Mouse (Mus musculus) layer of hippocampus, adult 9-10 months (tissue): ENCODE data around the gene Ttc7b.

Experiments
- DNase-seq: peaks from one replicate; pipeline ENCODE4 v3.0.0; 2022; ENCODE audit warnings: low spot score

Gene Ttc7b

DNA sequence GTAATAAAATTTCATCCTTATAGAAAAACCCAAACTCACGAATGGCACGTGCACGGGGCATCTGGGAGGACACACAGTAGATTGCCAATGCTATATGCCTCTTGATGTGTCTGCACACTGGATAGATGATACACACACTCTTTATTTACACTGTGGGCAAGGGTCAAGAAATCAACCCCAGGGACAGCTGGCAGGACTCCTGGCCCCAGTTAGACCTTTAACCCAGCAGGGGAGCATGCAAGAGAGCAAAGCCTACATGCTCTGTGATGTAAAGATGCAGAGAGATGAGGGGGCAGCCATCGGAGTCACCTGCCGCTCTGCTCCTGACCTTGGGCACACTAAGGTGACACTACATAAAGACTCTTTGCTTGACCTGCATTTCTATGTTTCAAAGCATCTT is 32.3 kb downstream of the Ttc7b start:
- DNase-seq = no peak

DNA sequence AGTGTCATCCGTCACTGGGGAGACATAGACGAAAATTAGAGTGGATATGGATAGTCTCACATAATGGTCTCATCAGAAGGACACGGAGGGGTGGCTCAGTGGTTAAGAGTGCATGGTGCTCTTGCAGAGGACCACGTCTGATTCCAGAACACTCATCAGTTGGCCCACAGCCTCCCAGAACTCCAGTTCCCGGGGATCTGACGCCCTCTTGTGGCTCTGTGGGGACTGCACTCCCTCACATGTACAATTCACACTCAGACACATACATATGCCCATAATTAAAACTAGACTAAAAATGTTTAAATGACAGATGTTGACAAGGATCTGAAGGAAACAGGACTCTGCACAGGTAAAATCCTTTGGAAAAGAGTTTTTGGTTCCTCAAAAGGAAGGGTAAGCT is 34.4 kb downstream of the Ttc7b start:
- DNase-seq = no peak

DNA sequence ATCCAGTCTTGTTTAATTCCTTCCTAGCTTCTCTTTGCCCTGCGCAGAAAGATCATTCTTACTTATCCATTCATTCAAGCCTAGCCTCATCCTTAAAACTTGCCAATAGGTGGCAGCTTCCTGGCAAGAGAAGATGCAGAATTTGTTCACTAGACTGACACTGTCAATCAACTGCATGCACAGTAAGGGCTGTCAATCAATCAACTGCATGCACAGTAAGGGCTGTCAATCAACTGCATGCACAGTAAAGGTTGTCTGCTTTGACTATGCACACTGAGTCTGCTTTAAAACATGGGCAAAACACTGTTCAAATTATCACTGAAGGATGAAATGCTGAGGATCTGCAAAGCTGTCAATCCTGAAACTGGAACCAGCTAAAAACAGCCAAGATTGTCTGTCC is 37.6 kb downstream of the Ttc7b start:
- DNase-seq = no peak

DNA sequence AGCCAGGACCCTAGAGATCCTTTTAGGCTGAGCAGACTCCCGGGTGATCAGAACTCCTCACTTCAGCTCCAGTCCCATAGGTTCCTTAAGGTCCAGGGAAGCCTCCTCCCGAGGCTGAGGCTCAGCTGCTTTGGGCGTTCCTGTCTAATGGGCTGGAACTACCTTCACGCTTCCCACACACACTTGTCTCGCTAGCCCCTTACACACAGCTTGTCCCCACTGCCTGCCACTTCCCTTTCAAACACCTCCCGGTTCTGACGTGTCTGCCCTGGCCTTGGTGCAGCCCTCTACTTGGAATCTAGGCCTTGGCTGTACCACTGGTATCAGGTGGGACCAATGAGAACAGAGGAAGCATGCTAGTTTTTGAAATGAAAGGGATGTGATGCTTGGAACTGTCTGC is 38.4 kb downstream of the Ttc7b start:
- no peak for DNase-seq

DNA sequence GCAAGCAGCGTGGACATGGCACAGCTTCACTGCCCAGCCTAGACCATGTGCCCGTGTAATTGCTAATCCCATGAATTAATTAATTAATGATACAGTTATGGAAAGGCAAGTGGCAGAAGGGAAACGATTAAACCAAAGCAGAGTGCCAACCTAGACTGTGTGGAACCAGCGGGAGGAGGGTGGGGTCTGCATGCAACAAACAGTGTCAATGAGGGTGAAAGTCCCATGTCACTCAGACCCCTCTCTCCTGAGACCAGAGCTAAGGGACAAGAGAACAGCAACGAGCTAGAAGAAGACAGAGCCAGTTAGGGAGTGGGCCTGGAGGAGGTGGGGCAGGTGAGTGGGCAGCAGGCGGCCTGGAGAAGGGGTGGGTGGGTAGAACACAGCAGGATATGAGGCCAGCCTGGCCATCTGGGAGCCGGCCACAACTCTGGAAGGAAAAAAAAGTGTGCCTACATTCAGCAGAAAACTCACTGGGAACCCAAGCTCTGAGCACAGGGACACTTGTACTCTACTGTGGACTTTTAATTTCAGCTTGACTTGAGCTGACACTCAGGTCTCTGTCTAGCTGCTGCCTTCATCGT is 39.1 kb downstream of the Ttc7b start:
- DNase-seq = no peak

DNA sequence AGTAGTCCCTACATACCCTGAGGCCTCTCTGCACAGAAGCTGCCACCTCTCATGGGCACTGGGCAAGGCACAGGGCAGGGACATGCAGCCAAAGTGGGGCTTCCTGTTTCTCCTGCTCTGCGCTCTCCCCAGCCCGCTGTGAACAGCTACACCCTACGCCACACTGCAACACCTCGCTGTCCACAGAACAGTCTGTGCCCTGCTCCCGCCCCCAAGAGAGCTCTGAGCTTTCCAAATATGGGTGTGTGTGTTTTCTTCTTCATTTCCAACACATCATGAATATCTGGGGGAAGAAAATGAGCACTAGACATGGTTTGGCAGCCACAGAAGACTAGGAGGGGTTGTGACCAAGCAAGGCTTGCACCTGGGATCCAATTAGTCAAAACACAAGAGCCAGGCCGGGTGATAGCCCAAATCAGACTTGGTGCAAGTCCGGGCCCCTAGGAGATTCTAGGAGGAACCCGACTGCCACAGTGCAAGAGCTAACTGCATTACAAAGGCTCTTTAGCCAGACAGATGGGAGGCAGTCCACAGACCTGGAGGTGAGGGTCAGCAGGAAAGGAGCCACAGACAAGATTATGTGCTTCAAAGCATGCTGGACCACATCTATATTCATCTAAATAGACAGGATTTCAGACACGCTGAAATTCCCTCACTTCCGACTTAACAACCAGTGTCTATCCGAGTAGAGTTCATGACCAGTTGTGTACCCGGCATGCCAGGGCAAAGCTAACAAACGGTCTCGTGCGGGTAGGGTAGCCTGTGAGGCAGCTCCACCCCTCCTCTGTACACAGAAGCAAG is 39.8 kb downstream of the Ttc7b start:
- DNase-seq = no peak

DNA sequence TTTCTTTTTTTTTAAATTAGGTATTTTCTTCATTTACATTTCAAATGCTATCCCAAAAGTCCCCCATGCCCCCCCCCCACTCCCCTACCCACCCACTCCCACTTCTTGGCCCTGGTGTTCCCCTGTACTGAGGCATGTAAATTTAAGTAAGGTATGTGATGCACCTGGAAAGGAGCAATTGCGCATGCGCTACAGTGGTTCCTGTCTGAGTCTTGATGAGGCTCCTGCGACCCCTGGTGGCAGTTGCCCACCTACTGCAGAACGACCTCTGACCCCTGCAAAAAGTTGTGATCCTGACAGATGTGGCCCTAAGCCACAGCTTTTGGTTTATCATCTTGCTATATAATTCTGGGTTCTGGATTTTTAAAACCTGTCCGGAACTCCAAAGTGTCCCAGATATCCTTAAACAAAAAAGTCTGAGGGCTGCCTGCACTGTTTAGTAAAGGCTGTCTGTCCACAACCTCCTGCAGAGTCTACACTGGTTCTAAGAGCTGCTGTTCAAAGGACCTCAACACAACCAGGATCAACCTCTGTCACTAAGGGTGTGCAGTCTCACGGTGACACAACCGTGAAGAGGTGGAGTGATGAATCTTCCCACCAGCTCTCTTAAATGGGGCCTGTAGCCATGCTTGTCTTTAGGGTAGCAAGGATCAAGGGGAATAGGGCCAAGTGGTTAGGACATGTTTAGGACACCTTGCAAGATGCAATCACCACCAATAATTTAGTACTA is 40.6 kb downstream of the Ttc7b start:
- no peak for DNase-seq

DNA sequence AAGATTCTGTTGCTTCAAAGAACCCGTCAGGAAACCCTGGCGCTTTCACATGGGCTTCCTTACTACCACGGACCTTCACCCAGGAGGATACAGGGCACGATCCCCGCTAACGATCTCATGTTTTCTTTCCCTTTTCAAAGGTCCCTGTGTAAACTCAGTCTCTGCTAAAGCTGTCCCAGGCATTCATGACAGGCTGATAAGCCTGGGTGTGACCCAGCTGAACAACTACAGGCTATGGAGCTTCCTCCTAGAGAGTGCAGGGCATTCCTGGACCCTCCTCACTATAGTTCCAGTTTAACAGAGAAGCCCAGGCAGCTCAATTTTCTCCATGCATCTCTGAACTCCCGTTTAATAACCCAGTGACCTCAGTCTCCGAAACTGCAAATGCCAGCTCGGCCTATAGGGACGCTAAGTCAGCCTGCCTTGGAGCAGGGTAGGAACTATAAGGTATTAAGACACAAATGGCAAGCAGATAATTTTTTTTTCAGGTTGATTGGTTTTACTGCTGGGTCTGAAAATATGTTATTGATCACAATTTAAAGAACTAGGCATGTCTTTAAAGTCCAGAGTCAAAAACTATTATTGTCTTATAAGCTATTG is 41.3 kb downstream of the Ttc7b start:
- no peak for DNase-seq

DNA sequence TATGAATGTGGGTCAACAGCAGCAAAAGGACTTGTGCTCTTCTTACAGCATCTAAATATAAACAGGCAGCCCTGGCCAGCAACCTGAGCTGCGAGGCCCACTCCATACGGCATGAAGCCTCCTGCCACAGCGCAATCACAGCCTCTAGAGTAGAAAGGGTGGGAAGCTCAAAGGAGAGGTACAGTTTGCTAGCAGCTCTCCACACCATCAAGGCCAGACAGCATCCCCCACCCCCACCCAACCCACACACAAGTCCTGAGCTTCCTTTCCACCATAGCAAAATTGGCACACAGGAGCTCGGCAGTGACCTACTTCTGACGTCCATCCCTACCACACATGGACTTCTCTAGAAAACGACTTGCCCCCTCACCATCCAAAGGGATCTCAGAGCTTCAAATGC is 42.0 kb downstream of the Ttc7b start:
- no peak for DNase-seq

DNA sequence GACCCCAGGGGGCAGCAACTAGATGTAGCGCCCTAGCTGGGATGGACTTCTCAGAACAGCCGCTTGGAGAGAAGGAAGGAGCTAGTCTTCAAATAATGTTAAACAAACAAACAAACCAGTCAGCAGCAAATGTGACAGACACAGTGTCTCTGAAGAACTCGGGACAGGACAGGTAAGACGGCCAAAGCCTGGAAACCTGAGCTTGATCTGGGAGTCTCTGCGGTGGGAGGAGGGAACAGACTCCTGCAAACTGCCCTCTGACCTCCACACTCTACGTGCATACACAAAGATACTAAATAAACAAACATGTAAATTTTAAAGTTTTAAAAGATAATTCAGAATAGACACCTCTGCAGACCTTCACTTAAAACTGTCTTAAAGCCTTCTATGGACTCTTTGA is 42.5 kb downstream of the Ttc7b start:
- no peak for DNase-seq

DNA sequence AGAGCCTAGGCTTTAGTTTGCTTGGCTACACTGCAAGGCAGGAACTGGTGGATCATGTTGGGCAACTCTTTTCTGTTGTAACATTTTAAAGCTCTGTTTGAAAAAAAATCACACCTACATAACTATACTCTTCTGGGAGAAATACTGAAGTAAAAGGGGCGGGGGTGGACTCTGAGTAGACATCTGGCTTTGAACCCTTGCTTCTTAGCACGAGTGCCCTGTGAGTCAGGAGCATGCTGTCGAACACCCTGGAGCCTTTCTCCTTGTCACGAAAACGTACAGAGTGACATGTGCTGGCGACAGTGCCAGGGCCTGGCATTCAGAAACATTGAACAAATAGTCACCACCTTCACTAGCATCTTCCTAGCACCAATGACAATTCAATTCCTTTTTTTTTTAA is 43.2 kb downstream of the Ttc7b start:
- no peak for DNase-seq

DNA sequence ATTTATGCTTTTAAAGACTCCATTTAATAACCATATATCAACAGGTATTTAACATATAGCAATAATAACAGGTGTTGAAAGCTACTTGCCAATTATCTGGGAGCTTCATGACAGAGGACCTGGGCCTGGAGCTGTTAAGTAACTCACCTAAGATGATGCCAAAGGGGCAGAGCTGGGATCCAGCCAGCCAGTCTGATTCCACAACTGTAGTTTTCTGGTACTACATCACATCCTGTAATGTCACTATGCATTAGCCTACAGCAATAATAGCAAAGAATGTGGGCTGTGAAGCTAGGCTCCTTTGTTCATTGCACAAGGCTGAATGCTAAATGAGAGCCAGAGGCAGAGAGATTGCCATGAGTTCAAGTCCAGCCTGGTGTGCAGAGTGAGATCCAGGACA is 44.3 kb downstream of the Ttc7b start:
- no peak for DNase-seq

DNA sequence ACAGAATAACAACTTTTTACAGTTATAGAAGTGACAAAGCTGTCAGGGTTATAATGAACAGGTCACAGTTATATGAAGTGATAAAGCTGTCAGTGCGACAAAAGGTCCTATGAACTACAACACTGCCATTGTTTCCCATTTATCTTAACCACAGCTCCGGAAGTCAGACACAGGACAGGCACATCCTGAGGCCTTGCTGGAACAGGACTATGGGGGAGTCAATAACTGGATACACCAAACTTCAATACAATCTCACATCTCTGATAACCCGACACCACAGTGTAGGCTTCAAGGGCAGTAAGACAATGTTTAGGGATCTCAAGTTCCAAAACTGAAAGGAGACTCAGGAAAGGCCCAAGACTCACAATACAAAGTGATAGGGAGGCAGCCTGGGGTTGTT is 45.1 kb downstream of the Ttc7b start:
- DNase-seq = no peak

DNA sequence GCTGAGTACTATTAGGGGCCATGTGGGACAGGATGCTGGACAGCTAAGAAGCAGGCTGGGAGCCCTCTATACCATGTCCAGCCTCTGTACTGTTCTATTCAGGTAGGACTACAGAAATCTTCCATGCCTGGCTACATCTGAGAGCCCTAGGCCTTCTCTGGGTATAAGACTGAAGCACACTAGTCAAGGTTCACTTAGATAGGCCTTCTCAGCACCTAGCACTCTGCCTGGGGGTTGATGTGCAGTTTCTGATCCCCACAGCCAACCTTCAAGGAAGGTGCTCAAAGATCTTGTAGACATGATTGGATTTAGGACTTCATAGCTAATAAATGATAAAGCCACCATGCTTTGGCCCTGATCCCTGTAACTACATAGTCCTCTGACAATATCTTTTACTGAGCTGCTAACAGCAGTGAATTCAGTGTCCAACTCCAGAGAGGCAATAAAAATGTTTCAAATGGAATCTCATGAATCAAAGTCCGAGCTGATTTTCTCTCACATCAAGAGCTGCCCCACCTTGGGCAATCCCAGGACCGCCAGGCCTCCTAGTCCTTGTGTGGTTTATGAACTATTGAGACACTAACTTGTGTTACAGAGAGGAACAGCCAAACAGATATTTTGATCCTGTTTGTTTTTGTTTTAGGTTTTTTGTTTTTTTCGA is 45.8 kb downstream of the Ttc7b start:
- no peak for DNase-seq

DNA sequence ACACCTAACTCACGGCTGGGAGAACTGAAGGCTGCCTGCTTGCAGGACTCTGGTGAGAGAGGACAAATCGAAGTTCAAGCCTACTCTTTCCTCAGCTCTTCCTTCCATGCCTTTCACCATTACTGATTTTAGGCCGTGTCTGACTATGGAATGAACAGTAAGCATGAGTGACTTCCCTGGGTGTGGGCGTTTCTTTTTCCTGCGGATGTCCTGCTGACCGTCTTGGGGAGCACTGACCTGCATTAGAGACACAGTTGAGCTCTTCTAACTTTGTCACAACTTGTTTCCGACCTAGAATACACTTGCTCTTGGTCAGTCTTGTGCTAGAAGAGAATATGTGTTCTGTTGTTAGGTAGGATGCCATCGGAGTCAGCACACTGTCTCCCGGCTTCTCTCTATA is 50.3 kb downstream of the Ttc7b start:
- DNase-seq = no peak

DNA sequence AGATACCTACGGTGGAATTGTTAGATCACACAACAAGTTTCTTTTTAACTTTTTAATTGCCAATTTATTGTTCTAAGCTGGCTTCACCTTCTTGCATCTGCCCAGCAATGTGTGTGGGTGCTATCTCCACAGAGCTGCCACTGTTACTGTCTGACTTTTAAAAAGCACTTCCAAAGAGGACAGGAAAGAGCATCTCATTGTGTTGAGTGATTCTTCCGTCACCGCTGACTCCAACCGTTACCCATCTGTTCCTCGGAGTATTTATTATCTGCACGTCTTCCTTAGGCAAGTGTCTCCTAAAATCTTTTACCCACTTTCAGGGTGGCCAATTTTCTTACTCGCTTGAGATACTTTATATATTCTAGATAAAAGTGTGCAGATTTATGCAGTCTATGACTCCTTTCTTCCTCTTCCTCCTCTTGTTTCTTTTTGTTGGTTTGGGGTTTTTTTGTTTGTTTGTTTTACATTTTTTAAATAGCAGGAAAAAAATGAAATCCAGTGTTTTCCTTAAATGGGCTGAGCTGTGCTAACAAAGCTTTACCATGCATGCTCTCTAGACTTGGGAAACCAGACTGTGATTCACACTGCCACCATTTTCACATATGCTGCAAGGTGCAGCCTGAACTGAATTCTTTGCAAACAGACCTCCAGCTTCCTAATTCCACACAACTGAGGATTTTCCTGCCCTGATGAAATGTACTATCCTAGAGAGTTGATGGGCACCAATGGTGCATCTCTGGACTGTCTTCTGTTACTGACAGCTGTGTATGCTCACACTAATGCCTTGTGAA is 50.9 kb downstream of the Ttc7b start:
- no peak for DNase-seq

DNA sequence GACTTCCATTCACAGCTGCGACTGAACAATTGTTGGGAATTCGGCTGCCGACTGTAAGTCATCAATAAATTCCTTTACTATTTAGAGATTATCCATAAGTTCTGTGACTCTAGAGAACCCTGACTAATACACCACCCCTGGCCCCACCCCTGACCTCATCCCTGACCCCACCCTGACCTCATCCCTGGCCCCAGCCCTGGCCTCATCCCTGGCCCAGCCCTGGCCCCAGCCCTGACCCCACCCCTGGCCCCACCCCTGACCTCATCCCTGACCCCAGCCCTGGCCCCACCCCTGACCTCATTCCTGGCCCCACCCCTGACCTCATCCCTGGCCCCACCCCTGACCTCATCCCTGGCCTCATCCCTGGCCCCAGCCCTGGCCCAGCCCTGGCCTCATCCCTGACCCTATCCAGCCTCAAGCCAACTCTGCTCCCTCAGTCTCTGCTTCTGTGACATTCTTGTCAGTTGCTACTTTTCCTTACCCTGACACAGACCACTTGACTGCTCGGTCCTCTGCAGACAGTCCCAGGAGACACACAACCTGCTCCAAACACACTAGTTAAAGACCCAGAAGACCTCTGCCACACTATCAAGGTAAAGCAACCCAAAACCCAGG is 55.4 kb downstream of the Ttc7b start:
- no peak for DNase-seq

DNA sequence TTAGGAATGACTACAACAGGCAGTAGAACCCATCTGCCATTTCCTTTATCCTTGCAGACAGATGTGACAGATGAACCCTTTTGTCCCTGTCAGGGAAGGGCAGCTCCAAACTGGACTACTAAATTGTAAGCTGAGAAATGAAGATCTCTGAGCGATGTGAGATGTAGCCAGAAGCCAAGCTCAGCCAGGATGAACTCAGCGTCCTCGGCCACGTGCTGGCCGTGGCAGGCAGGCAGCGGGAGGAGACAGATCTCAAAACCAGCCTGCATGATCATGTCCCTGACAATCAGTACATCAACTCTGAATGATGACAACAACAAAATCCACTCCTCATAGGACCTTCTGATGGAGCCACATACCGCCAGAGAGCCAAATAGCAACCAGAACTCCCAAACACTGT is 62.9 kb downstream of the Ttc7b start:
- DNase-seq = no peak

DNA sequence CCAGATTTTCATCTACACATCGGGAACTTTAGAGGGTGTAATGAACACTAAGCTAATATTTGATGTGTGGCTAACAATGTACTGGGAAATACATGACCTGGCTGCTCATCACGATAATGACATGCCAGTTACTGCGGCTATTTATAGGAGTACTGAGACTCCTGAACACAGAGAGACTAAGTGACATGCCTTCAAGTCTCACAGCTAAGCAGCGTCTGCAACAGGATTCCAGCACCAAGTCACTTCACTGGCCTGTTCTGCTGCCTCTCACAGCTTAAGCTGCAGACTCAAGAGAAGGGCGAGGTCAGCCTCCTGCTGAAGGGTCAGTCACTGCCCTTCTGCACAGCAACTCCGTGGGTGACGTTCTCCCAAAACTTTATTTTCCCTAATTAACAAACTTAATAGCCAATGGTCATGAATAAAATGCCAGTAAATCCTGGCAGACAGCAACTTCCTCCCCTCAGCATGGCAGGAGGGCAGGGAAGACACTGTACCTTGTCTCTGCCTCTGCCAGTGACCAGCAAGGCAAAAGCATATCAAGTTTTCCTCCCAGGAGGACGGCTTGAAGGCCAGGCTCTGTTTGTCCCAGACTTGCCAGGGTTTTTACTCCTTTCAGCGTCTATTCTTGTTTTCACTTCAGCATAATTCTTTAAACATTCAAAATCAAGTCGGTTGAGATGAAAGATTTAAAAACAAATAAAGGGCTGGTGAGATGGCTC is 64.2 kb downstream of the Ttc7b start:
- DNase-seq = no peak

DNA sequence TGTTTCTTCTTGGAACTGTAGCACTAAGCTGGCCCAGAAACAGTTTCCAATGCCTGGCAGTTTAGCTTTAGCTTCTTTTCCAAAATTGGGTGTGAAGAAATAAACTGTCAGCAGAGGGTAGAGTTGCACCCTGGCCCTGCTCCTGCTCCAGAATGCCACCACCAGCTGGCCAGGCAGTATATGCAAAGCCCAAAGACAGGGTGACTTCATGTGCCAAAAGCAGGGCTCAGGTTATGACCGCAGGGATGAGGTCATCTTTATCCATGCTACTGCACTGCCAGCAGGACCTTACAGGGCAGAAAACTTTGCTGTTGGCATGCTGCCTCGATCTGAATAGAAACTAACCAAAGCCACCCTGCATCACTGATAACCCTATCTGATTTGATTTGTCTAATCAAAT is 65.2 kb downstream of the Ttc7b start:
- no peak for DNase-seq
